Mouse (Mus musculus) layer of hippocampus, adult 8-10 months (tissue): ENCODE results near the gene Xylt2. TPM values are rescaled to one million over a fixed set of nuclear protein-coding genes. Genes with fewer than 3 reads are reported as not detected.

Experiments
- DNase-seq, 2 experiments: peaks; one replicate each; pipeline ENCODE4 v3.0.0; 2022; ENCODE audit warnings: low spot score in 2 of 2
- total RNA-seq, 4 experiments: library from RNA; stranded (reverse); gene quantifications; 2 replicates each; pipeline ENCODE4 v1.2.4; 2022

Gene Xylt2
- total RNA-seq, 4 experiments from 2014 or later = 23.5 to 28.4 (median 25.3) TPM

- DNase-seq = no peak
These were observed 59.7 kb downstream of the Xylt2 start for GRCm38 (mm10) chr11:94617646-94618045.

- DNase-seq = no peak
These were observed 61.8 kb downstream of the Xylt2 start for GRCm38 (mm10) chr11:94615494-94615893.

- DNase-seq = no peak
These were observed 62.7 kb downstream of the Xylt2 start for GRCm38 (mm10) chr11:94614603-94615002.

Other genes starting within 250 kb of the Xylt2 start
- 10 to 100 TPM; 49.3 to 83.1 (median 67.7) TPM for gene Cacna1g, start 203.3 kb downstream of the Xylt2 start, total RNA-seq
- under 1 TPM in 2 of 4 experiments, not detected in 2; 0.43 to 0.64 TPM for gene Spata20, start 191.3 kb downstream of the Xylt2 start, total RNA-seq
- 1 to 10 TPM; 1.9 to 2.7 (median 2.4) TPM for gene Epn3, start 177.5 kb downstream of the Xylt2 start, total RNA-seq
- gene Mycbpap, start 155.8 kb downstream of the Xylt2 start, total RNA-seq = 1 to 10 TPM; 3.1 to 7.6 (median 3.5) TPM
- gene Rsad1, start 128.3 kb downstream of the Xylt2 start, total RNA-seq = 10 to 100 TPM; 12.3 to 14.5 (median 12.6) TPM
- under 1 TPM in 1 of 4 experiments, not detected in 3; 0.71 TPM for gene Chad, start 112.5 kb downstream of the Xylt2 start, total RNA-seq
- 10 to 100 TPM; 17.4 to 21.5 (median 20.1) TPM for gene Acsf2, start 75.6 kb downstream of the Xylt2 start, total RNA-seq
- 10 to 100 TPM; 74.1 to 83.9 (median 79.3) TPM for gene Lrrc59, start 47.7 kb downstream of the Xylt2 start, total RNA-seq
- 10 to 100 TPM; 61.9 to 66.8 (median 65.8) TPM for gene Mrpl27, start 23.7 kb downstream of the Xylt2 start, total RNA-seq
- under 1 TPM in 2 of 4 experiments, not detected in 2; 0.35 to 0.52 TPM for gene Eme1, start 23.6 kb downstream of the Xylt2 start, total RNA-seq
- not detected for gene Gm11541, start 27.0 kb upstream of the Xylt2 start, total RNA-seq
- gene Cdc34b, start 64.3 kb upstream of the Xylt2 start, total RNA-seq = not detected
- gene Tmem92, start 105.2 kb upstream of the Xylt2 start, total RNA-seq = not detected